Mouse (Mus musculus): Measurements from ENCODE around the gene Npy4r. TPM values are rescaled to one million over a fixed set of nuclear protein-coding genes. Genes with fewer than 3 reads are reported as not detected.

The Npy4r gene
- polyA plus RNA-seq, 1 experiment from 2014 or later, result not detected

- WGBS (ENCODE audit: insufficient replicate concordance), result 57% methylated on average over 7 of the region's 7 CpGs
- H3K4me2 ChIP-seq, result no peak overlapping the region
- no peak for DNase-seq
- H3K4me3 ChIP-seq (replicated peaks), result no peak overlapping the region
- H3K9ac ChIP-seq, result no peak overlapping the region
- no peaks in the 10 kb centered on the region for H3K4me1 ChIP-seq (replicated peaks)
- no peaks in the 10 kb centered on the region for H3K9me3 ChIP-seq (replicated peaks)
- H3K27me3 ChIP-seq, result no peaks in the 10 kb centered on the region
- ATAC-seq (ENCODE audit: low read depth), result no peak
- no peak overlapping the region for H3K27ac ChIP-seq
- H3K36me3 ChIP-seq, result no peaks in the 10 kb centered on the region
These were observed 33.1 kb downstream of the Npy4r start for GRCm38 (mm10) chr14:34119046-34119723.

DNA sequence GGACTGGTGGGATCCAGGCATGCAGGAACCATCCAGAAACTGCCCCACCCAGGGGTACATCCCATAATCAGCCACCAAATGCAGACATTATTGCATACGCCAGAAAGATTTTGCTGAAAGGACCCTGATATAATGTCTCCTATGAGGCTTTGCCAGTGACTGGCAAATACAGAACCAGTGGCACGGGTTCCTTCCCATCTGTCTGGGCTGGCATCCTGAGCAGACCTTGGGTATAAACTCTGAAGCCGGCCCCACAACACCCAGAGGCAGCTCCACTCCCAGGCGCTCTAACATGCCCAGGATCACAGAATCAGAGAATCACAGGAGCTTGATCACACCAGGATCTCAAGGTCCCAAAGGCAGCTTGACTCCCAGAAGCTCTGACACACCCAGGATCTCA lies 38.0 kb downstream of the Npy4r start:
- no peak for DNase-seq
- H3K4me1 ChIP-seq (replicated peaks), result no peaks in the 10 kb centered on the region
- H3K9me3 ChIP-seq (replicated peaks), result no peaks in the 10 kb centered on the region
- 67% methylated on average over 4 of the region's 4 CpGs for WGBS (ENCODE audit: insufficient replicate concordance)
- no peaks in the 10 kb centered on the region for H3K27me3 ChIP-seq
- H3K4me3 ChIP-seq (replicated peaks), result no peak overlapping the region
- no peak overlapping the region for H3K4me2 ChIP-seq
- no peak for ATAC-seq (ENCODE audit: low read depth)
- H3K36me3 ChIP-seq, result no peaks in the 10 kb centered on the region
- H3K9ac ChIP-seq, result no peak overlapping the region
- H3K27ac ChIP-seq, result no peak overlapping the region

DNA sequence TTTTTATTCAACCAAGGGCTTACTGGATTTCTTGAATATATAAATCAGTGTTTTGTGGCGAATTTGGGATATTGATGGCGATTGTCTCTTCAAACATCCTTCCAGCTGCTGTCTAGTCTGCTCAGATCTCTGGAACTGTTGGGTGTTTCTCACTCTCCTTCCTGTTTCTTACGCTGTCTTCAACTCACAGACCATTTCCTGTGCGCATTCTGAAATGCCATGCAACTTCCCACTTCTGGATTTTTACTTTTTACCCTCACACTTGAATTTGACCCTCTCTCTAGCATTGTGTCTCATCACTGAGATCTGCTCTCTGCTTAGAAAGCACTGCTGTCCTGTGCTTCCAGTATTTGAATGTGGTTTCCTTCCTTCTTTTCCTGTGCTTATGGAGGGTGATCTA lies 44.7 kb downstream of the Npy4r start:
- no peaks in the 10 kb centered on the region for H3K36me3 ChIP-seq
- H3K4me3 ChIP-seq (replicated peaks), result no peak overlapping the region
- H3K4me1 ChIP-seq (replicated peaks), result no peaks in the 10 kb centered on the region
- no peak overlapping the region for H3K27ac ChIP-seq
- WGBS (ENCODE audit: insufficient replicate concordance), result 21% methylated on average over 4 of the region's 4 CpGs
- H3K9me3 ChIP-seq (replicated peaks), result no peaks in the 10 kb centered on the region
- H3K4me2 ChIP-seq, result no peak overlapping the region
- no peaks in the 10 kb centered on the region for H3K27me3 ChIP-seq
- ATAC-seq (ENCODE audit: low read depth) (no peak), DNase-seq (no peak)
- H3K9ac ChIP-seq, result no peak overlapping the region

GRCm38 (mm10) chr14:34106389-34107062 lies 45.8 kb downstream of the Npy4r start:
- no peak overlapping the region for H3K4me3 ChIP-seq (replicated peaks)
- H3K4me2 ChIP-seq, result no peak overlapping the region
- 43% methylated on average over 12 of the region's 12 CpGs for WGBS (ENCODE audit: insufficient replicate concordance)
- no peaks in the 10 kb centered on the region for H3K36me3 ChIP-seq
- no peak overlapping the region for H3K9ac ChIP-seq
- no peaks in the 10 kb centered on the region for H3K4me1 ChIP-seq (replicated peaks)
- ATAC-seq (ENCODE audit: low read depth) (no peak), DNase-seq (no peak)
- no peaks in the 10 kb centered on the region for H3K27me3 ChIP-seq
- no peaks in the 10 kb centered on the region for H3K9me3 ChIP-seq (replicated peaks)
- H3K27ac ChIP-seq, result no peak overlapping the region

- Histone ChIP-seq H3K4me3 (replicated peaks) (no peak overlapping the region), H3K4me2 (no peak overlapping the region), H3K27ac (no peak overlapping the region), H3K27me3 (no peaks in the 10 kb centered on the region), H3K4me1 (replicated peaks) (no peaks in the 10 kb centered on the region), H3K9ac (no peak overlapping the region), H3K36me3 (no peaks in the 10 kb centered on the region), H3K9me3 (replicated peaks) (no peaks in the 10 kb centered on the region)
- DNase-seq, result peak; percentile 3
- WGBS (ENCODE audit: insufficient replicate concordance), result 21% methylated on average over 8 of the region's 8 CpGs
- 0 out of 2 replicates have a peak, but pooled peaks have one; percentile 12 for ATAC-seq (ENCODE audit: low read depth)
These were observed 47.4 kb downstream of the Npy4r start for GRCm38 (mm10) chr14:34104892-34105291.

DNA sequence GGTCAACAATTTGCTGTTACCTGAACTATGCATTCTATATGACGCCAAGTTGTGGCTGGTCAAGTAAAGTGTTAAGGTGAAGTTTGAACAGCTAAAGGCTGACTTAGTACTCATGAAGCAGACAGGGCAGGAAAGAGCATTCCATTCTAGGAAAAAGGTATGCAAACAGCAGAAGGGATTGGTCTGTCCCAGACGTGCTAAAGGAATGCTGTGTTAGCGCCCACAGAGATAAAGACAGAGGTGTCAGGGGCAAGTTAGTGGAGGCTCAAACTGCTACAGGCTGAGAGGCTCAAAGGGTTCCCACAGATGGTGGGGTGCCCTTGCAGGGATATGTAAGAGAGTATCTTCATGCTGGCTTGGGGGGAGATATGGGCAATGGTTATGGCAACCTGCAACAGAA lies 48.4 kb downstream of the Npy4r start:
- ATAC-seq (ENCODE audit: low read depth) (no peak), DNase-seq (no peak)
- 53% methylated on average over 3 of the region's 3 CpGs for WGBS (ENCODE audit: insufficient replicate concordance)
- H3K4me1 ChIP-seq (replicated peaks), result no peaks in the 10 kb centered on the region
- H3K4me2 ChIP-seq, result no peak overlapping the region
- no peaks in the 10 kb centered on the region for H3K9me3 ChIP-seq (replicated peaks)
- no peak overlapping the region for H3K9ac ChIP-seq
- no peak overlapping the region for H3K27ac ChIP-seq
- no peaks in the 10 kb centered on the region for H3K36me3 ChIP-seq
- no peak overlapping the region for H3K4me3 ChIP-seq (replicated peaks)
- H3K27me3 ChIP-seq, result no peaks in the 10 kb centered on the region

GRCm38 (mm10) chr14:34102601-34103000 lies 49.7 kb downstream of the Npy4r start, which contains the start of gene A630023A22Rik:
Gene A630023A22Rik (minus strand): TSS chr14:34102754.
- H3K9me3 ChIP-seq (replicated peaks), result no peaks in the 10 kb centered on the region
- H3K4me1 ChIP-seq (replicated peaks), result no peaks in the 10 kb centered on the region
- DNase-seq, result no peak
- no peak within 1 kb of the TSS for H3K27ac ChIP-seq
- 64% methylated on average over 5 of the region's 5 CpGs for WGBS (ENCODE audit: insufficient replicate concordance)
- no peaks in the 10 kb centered on the region for H3K36me3 ChIP-seq
- ATAC-seq (ENCODE audit: low read depth), result no peak
- no peak within 1 kb of the TSS for H3K9ac ChIP-seq
- no peaks in the 10 kb centered on the region for H3K27me3 ChIP-seq
- H3K4me3 ChIP-seq (replicated peaks), result no peak within 1 kb of the TSS
- no peak within 1 kb of the TSS for H3K4me2 ChIP-seq

GRCm38 (mm10) chr14:34096161-34096560 lies 56.1 kb downstream of the Npy4r start:
- no peak overlapping the region for H3K9ac ChIP-seq
- H3K36me3 ChIP-seq, result no peaks in the 10 kb centered on the region
- 54% methylated on average over 5 of the region's 5 CpGs for WGBS (ENCODE audit: insufficient replicate concordance)
- no peak overlapping the region for H3K4me3 ChIP-seq (replicated peaks)
- H3K9me3 ChIP-seq (replicated peaks), result no peaks in the 10 kb centered on the region
- no peak overlapping the region for H3K27ac ChIP-seq
- H3K27me3 ChIP-seq, result no peaks in the 10 kb centered on the region
- DNase-seq (no peak), ATAC-seq (ENCODE audit: low read depth) (no peak)
- no peak overlapping the region for H3K4me2 ChIP-seq
- H3K4me1 ChIP-seq (replicated peaks), result no peaks in the 10 kb centered on the region

Other genes starting within 250 kb of the Npy4r start
- 5.6 and 6.8 TPM in 2 replicates for gene Gdf10, start 228.9 kb downstream of the Npy4r start, polyA plus RNA-seq (2015; fragmentation: Nextera tagmentation; extraction: Ambion mirVana)
- gene Gdf2, start 211.4 kb downstream of the Npy4r start, polyA plus RNA-seq (2015; fragmentation: Nextera tagmentation; extraction: Ambion mirVana), result 10.2 and 11.6 TPM in 2 replicates
- 0.06 and 0.10 TPM in 2 replicates for gene Rbp3, start 198.5 kb downstream of the Npy4r start, polyA plus RNA-seq (2015; fragmentation: Nextera tagmentation; extraction: Ambion mirVana)
- gene Zfp488, start 173.7 kb downstream of the Npy4r start, polyA plus RNA-seq (2015; fragmentation: Nextera tagmentation; extraction: Ambion mirVana), result not detected in 2 replicates
- gene Gm30083, start 137.3 kb downstream of the Npy4r start, polyA plus RNA-seq (2015; fragmentation: Nextera tagmentation; extraction: Ambion mirVana), result not detected in 2 replicates
- gene Gm5460, start 135.7 kb downstream of the Npy4r start, polyA plus RNA-seq (2015; fragmentation: Nextera tagmentation; extraction: Ambion mirVana), result not detected in 2 replicates
- not detected in 2 replicates for gene Antxrl, start 99.8 kb downstream of the Npy4r start, polyA plus RNA-seq (2015; fragmentation: Nextera tagmentation; extraction: Ambion mirVana)
- 0.08 and 0.10 TPM in 2 replicates for gene Anxa8, start 66.5 kb downstream of the Npy4r start, polyA plus RNA-seq (2015; fragmentation: Nextera tagmentation; extraction: Ambion mirVana)
- not detected in 2 replicates for gene A630023A22Rik, start 49.7 kb downstream of the Npy4r start, polyA plus RNA-seq (2015; fragmentation: Nextera tagmentation; extraction: Ambion mirVana)
- 0.06 TPM in 2 replicates for gene Gprin2, start 49.2 kb upstream of the Npy4r start, polyA plus RNA-seq (2015; fragmentation: Nextera tagmentation; extraction: Ambion mirVana)
- gene Syt15, start 67.1 kb upstream of the Npy4r start, polyA plus RNA-seq (2015; fragmentation: Nextera tagmentation; extraction: Ambion mirVana), result 0.35 and 0.39 TPM in 2 replicates
- 7.2 and 8.0 TPM in 2 replicates for gene Shld2, start 158.0 kb upstream of the Npy4r start, polyA plus RNA-seq (2015; fragmentation: Nextera tagmentation; extraction: Ambion mirVana)
- 127 and 130 TPM in 2 replicates for gene Glud1, start 158.2 kb upstream of the Npy4r start, polyA plus RNA-seq (2015; fragmentation: Nextera tagmentation; extraction: Ambion mirVana)
- gene Fam25c, start 202.9 kb upstream of the Npy4r start, polyA plus RNA-seq (2015; fragmentation: Nextera tagmentation; extraction: Ambion mirVana), result not detected in 2 replicates
- gene Sncg, start 222.3 kb upstream of the Npy4r start, polyA plus RNA-seq (2015; fragmentation: Nextera tagmentation; extraction: Ambion mirVana), result 0.28 and 0.52 TPM in 2 replicates
- gene Mmrn2, start 223.0 kb upstream of the Npy4r start, polyA plus RNA-seq (2015; fragmentation: Nextera tagmentation; extraction: Ambion mirVana), result 2.6 and 3.0 TPM in 2 replicates